Mouse (Mus musculus): ENCODE measurements around the gene Pdss1. TPM values are rescaled to one million over a fixed set of nuclear protein-coding genes. Genes with fewer than 3 reads are reported as not detected.

The Pdss1 gene
- total and polyA plus RNA-seq, 3 experiments = 35.1 to 42.1 TPM; not detected in 1

GRCm38 (mm10) chr2:22962970-22963369, 67.6 kb downstream of the Pdss1 start:
- Histone ChIP-seq H3K9me3 (replicated peaks; ENCODE audit: insufficient read depth, low read length) (no peaks in the 10 kb centered on the region), H3K27me3 (ENCODE audit: control insufficient read depth in 1 of 2, insufficient read depth in 2 of 2, low read length in 2 of 2) (no peaks in the 10 kb centered on the region), H3K9ac (ENCODE audit: control insufficient read depth, low read depth, low read length, poor library complexity, severe bottlenecking) (no peak overlapping the region), H3K27ac (ENCODE audit: control insufficient read depth, low read depth, low read length) (no peak overlapping the region), H3K4me1 (ENCODE audit: control insufficient read depth in 1 of 2, insufficient read depth in 2 of 2, low read length in 2 of 2) (peaks cover 13 to 15% of the 10 kb centered on the region in 2 experiments), H3K36me3 (ENCODE audit: control insufficient read depth in 1 of 2, insufficient read depth in 2 of 2, low read length in 2 of 2) (peaks cover 0 to 16% of the 10 kb centered on the region in 2 experiments; a peak in 2 of 4 replicates), H3K79me2 (ENCODE audit: control insufficient read depth, insufficient read depth, low read length, poor library complexity) (no peaks in the 10 kb centered on the region; the same call in 1 of the 2 replicates), H3K4me3 (ENCODE audit: control insufficient read depth in 1 of 2, insufficient read depth in 1 of 2, low read depth in 2 of 2, low read length in 2 of 2) (no peak overlapping the region)
- DNase-seq (ENCODE audit: low read depth, low spot score) = peak; percentile 78
- TF ChIP-seq SIN3A (IDR thresholded peaks at IDR 0.05; ENCODE audit: low read length) (peak; percentile 70), RCOR1 (IDR thresholded peaks at IDR 0.05; ENCODE audit: low read depth, low read length) (peak; percentile 57; the same call in 1 of the 2 replicates), MAFK (IDR thresholded peaks at IDR 0.05; ENCODE audit: borderline replicate concordance, low read depth, low read length) (no peak), CTCF (IDR thresholded peaks at IDR 0.05 in 2 of 3, conservative IDR thresholded peaks at IDR 0.05 in 1 of 3; ENCODE audit: control insufficient read depth in 1 of 3, insufficient read depth in 1 of 3, low read depth in 2 of 3, low read length in 3 of 3, poor library complexity in 1 of 3, severe bottlenecking in 1 of 3) (no peak), TAL1 (IDR thresholded peaks at IDR 0.05; ENCODE audit: low read length) (no peak), ETS1 (IDR thresholded peaks at IDR 0.05; ENCODE audit: low read depth, low read length) (0 out of 2 replicates have a peak, but pooled peaks have one; percentile 49), TBP (IDR thresholded peaks at IDR 0.05; ENCODE audit: low read depth, low read length) (no peak), GATA1 (IDR thresholded peaks at IDR 0.05; ENCODE audit: low read depth, low read length) (peak; percentile 67), MEF2A (IDR thresholded peaks at IDR 0.05; ENCODE audit: extremely low read depth, insufficient replicate concordance, low read depth, low read length, poor library complexity, severe bottlenecking) (no peak), POLR2AphosphoS5 (IDR thresholded peaks at IDR 0.05; ENCODE audit: borderline replicate concordance, low read depth, low read length) (no peak), EP300 (IDR thresholded peaks at IDR 0.05; ENCODE audit: low read depth in 1 of 2, low read length in 2 of 2) (peak; percentile 51 to 72; a peak in 3 of 4 replicates), MAZ (IDR thresholded peaks at IDR 0.05; ENCODE audit: low read depth, low read length) (no peak), CHD1 (IDR thresholded peaks at IDR 0.05; ENCODE audit: low read depth, low read length) (no peak), ZMIZ1 (IDR thresholded peaks at IDR 0.05; ENCODE audit: low read depth, low read length) (no peak)

GRCm38 (mm10) chr2:22977387-22977973, 82.2 kb downstream of the Pdss1 start:
- H3K36me3 ChIP-seq (ENCODE audit: control insufficient read depth in 1 of 2, insufficient read depth in 2 of 2, low read length in 2 of 2) = no peaks in the 10 kb centered on the region; a peak in 1 of 4 replicates
- H3K79me2 ChIP-seq (ENCODE audit: control insufficient read depth, insufficient read depth, low read length, poor library complexity) = no peaks in the 10 kb centered on the region; the same call in 1 of the 2 replicates
- no peaks in the 10 kb centered on the region; a peak in 2 of 4 replicates for H3K4me1 ChIP-seq (ENCODE audit: control insufficient read depth in 1 of 2, insufficient read depth in 2 of 2, low read length in 2 of 2)
- no peak overlapping the region for H3K9ac ChIP-seq (ENCODE audit: control insufficient read depth, low read depth, low read length, poor library complexity, severe bottlenecking)
- H3K4me3 ChIP-seq (ENCODE audit: control insufficient read depth in 1 of 2, insufficient read depth in 1 of 2, low read depth in 2 of 2, low read length in 2 of 2) = no peak overlapping the region
- no peak for TF ChIP-seq CHD1 (IDR thresholded peaks at IDR 0.05; ENCODE audit: low read depth, low read length)
- no peak for TF ChIP-seq NELFE (IDR thresholded peaks at IDR 0.05; ENCODE audit: low read depth, low read length)
- TF ChIP-seq MYC (IDR thresholded peaks at IDR 0.05; ENCODE audit: low read depth, low read length) = no peak
- no peak for TF ChIP-seq MEF2A (IDR thresholded peaks at IDR 0.05; ENCODE audit: extremely low read depth, insufficient replicate concordance, low read depth, low read length, poor library complexity, severe bottlenecking)
- no peak for TF ChIP-seq ELF1 (IDR thresholded peaks at IDR 0.05; ENCODE audit: low read depth, low read length)
- no peak for TF ChIP-seq ETS1 (IDR thresholded peaks at IDR 0.05; ENCODE audit: low read depth, low read length)
- TF ChIP-seq USF2 (IDR thresholded peaks at IDR 0.05; ENCODE audit: borderline replicate concordance in 1 of 2, insufficient read depth in 1 of 2, low read depth in 1 of 2, low read length in 2 of 2) = no peak
- TF ChIP-seq SIN3A (IDR thresholded peaks at IDR 0.05; ENCODE audit: low read length) = no peak
- TF ChIP-seq GABPA (IDR thresholded peaks at IDR 0.05; ENCODE audit: low read depth, low read length) = no peak
- no peak for TF ChIP-seq TBP (IDR thresholded peaks at IDR 0.05; ENCODE audit: low read depth, low read length)
- no peak for TF ChIP-seq ZNF384 (IDR thresholded peaks at IDR 0.05; ENCODE audit: low read depth, low read length)
- no peak for TF ChIP-seq RAD21 (IDR thresholded peaks at IDR 0.05; ENCODE audit: low read depth, low read length)
- no peak for TF ChIP-seq KAT2A (conservative IDR thresholded peaks at IDR 0.05; ENCODE audit: low read depth, low read length)
- TF ChIP-seq POLR2AphosphoS5 (IDR thresholded peaks at IDR 0.05; ENCODE audit: borderline replicate concordance, low read depth, low read length) = no peak
- TF ChIP-seq CHD2 (IDR thresholded peaks at IDR 0.05; ENCODE audit: low read length) = no peak
- TF ChIP-seq ZC3H11A (IDR thresholded peaks at IDR 0.05; ENCODE audit: low read depth, low read length) = no peak
- TF ChIP-seq MAZ (IDR thresholded peaks at IDR 0.05; ENCODE audit: low read depth, low read length) = no peak
- no peak for TF ChIP-seq ZKSCAN1 (IDR thresholded peaks at IDR 0.05; ENCODE audit: low read depth, low read length)
- no peak for TF ChIP-seq POLR2A (IDR thresholded peaks at IDR 0.05; ENCODE audit: control insufficient read depth in 1 of 2, insufficient read depth in 1 of 2, low read depth in 1 of 2, low read length in 2 of 2, poor library complexity in 1 of 2)
- no peak for TF ChIP-seq POLR2AphosphoS2 (IDR thresholded peaks at IDR 0.05; ENCODE audit: low read length)
- no peak for DNase-seq (ENCODE audit: low read depth, low spot score)
- no peaks in the 10 kb centered on the region for H3K9me3 ChIP-seq (replicated peaks; ENCODE audit: insufficient read depth, low read length)
- no peaks in the 10 kb centered on the region for H3K27me3 ChIP-seq (ENCODE audit: control insufficient read depth in 1 of 2, insufficient read depth in 2 of 2, low read length in 2 of 2)
- H3K27ac ChIP-seq (ENCODE audit: control insufficient read depth, low read depth, low read length) = no peak overlapping the region

Data from MEL (cell line).